Mouse (Mus musculus) liver, postnatal 0 days (tissue): ENCODE data around the gene Adgrf5. TPM values are rescaled to one million over a fixed set of nuclear protein-coding genes. Genes with fewer than 3 reads are reported as not detected.

Experiments used
- ATAC-seq: fragments of 200-750 bp; cut with Nextera tagmentation; 2 replicates; pipeline ENCODE4 v1.8.0; 2017; ENCODE audit warnings: mild to moderate bottlenecking, moderate library complexity
- DNase-seq: peaks from one replicate; pipeline ENCODE4 v3.0.0-alpha.2; 2016
- H3K27ac ChIP-seq: fragments of 300-500 bp; sonication (generic); 2 replicates; pipeline ENCODE4 v1.5.1; 2014; ENCODE audit warnings: antibody characterized with exemption, moderate library complexity, mild to moderate bottlenecking, low read depth
- H3K27me3 ChIP-seq: fragments of 300-500 bp; sonication (generic); 2 replicates; pipeline ENCODE4 v1.6.1; 2014; ENCODE audit warnings: low read length, control low read depth, mixed read lengths; ENCODE audit not compliant: insufficient read depth
- H3K36me3 ChIP-seq: fragments of 300-500 bp; sonication (generic); replicated peaks from 2 replicates; pipeline ENCODE4 v1.6.1; 2014; ENCODE audit warnings: mild to moderate bottlenecking, control low read depth, low read length, moderate library complexity, mixed read lengths; ENCODE audit not compliant: insufficient read depth
- H3K4me1 ChIP-seq: fragments of 300-500 bp; sonication (generic); 2 replicates; pipeline ENCODE4 v1.6.1; 2014; ENCODE audit warnings: antibody characterized with exemption, mild to moderate bottlenecking, control low read depth; ENCODE audit not compliant: insufficient read depth
- H3K4me2 ChIP-seq: fragments of 300-500 bp; sonication (generic); 2 replicates; pipeline ENCODE4 v1.6.1; 2014; ENCODE audit warnings: low read depth, mild to moderate bottlenecking, low read length, moderate library complexity, mixed read lengths
- H3K4me3 ChIP-seq: fragments of 300-500 bp; sonication (generic); 2 replicates; pipeline ENCODE4 v1.5.1; 2014; ENCODE audit warnings: low read depth, low read length
- H3K9ac ChIP-seq: fragments of 300-500 bp; sonication (generic); replicated peaks from 2 replicates; pipeline ENCODE4 v1.6.1; 2014; ENCODE audit warnings: mild to moderate bottlenecking, moderate library complexity
- H3K9me3 ChIP-seq: fragments of 300-500 bp; sonication (generic); 2 replicates; pipeline ENCODE4 v1.6.1; 2016; ENCODE audit warnings: mild to moderate bottlenecking, control low read depth, low read length, mixed read lengths
- CTCF ChIP-seq: sonication (generic); IDR thresholded peaks from 2 replicates; pipeline ENCODE4 v1.5.1; 2016; ENCODE audit warnings: antibody characterized with exemption, low read depth
- EP300 ChIP-seq: IDR thresholded peaks from 2 replicates; pipeline ENCODE4 v1.6.1; 2016; ENCODE audit warnings: antibody characterized with exemption, low read depth, mild to moderate bottlenecking
- WGBS: fragments of 180-500 bp; shearing (Covaris S2); extraction: QIAGEN DNeasy Blood & Tissue Kit; methylation state at CpG from one replicate; pipeline ENCODE4 v1.1.7; 2014; ENCODE audit not compliant: insufficient replicate concordance; 5-methylcytosine and 5-hydroxymethylcytosine counted together
- polyA plus RNA-seq: library from polyadenylated mRNA; unstranded; fragments of >200 nt; fragmentation: Nextera tagmentation; extraction: Ambion mirVana; gene quantifications from 2 replicates; pipeline ENCODE4 v1.2.1, GENCODE M21; 2015

The Adgrf5 gene
- polyA plus RNA-seq, 1 experiment from 2014 or later = 3.5 TPM

DNA sequence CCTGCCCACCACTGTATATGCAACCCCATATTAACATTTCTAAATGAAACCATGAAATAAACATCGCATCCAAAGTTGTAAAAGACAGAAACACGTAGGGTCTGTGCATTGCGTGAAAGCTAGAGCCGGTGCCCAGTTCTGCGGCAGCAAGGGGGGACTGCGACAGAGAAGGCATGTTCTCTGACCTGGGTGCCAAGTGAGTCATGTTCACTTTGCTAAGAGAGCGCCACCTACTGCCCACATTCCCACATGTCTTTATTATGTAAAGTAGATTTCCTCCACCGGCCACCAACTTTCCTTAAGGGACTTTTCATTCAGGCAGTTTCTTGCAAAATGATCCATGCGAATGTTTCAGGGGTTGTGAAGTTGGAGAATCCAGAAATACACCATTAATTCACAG is 98.3 kb downstream of the Adgrf5 start:
- H3K4me3 ChIP-seq = no peak overlapping the region
- H3K36me3 ChIP-seq = no peaks in the 10 kb centered on the region
- DNase-seq = peak; percentile 79
- H3K4me1 ChIP-seq = no peaks in the 10 kb centered on the region
- no peak for TF ChIP-seq EP300
- peak; percentile 82 for TF ChIP-seq CTCF
- no peaks in the 10 kb centered on the region for H3K9me3 ChIP-seq
- no peak overlapping the region for H3K9ac ChIP-seq
- ATAC-seq = no peak
- no peak overlapping the region for H3K4me2 ChIP-seq
- no peak overlapping the region for H3K27ac ChIP-seq
- no peaks in the 10 kb centered on the region for H3K27me3 ChIP-seq
- 13% methylated on average over 9 of the region's 9 CpGs for WGBS

DNA sequence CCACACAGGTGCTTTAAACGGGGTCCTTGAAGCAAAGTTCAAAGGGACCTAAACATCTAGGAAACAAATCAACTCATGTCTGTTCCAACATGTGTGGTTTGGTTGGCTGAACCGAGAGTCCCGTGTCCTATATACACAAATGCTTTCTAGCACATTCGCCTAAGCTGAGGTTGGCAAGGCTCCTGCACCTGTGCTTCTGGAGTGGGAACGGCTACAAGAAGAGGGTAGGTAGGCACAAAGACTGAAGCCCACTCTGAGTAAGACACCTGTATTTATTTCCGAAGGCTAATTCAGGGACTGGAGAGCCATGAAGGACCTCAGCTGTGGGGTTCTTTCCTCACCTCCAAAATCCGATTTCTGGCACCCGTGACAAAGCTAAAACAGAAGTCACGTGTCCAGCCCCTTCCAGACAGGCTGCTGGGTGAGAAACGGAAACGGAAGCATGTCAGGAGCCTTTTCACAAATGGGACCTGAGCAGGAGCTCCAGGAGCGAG is 99.5 kb downstream of the Adgrf5 start:
- no peak for TF ChIP-seq EP300
- TF ChIP-seq CTCF = no peak
- Histone ChIP-seq H3K4me2 (no peak overlapping the region), H3K27ac (no peak overlapping the region), H3K27me3 (no peaks in the 10 kb centered on the region), H3K4me1 (no peaks in the 10 kb centered on the region), H3K4me3 (no peak overlapping the region), H3K36me3 (no peaks in the 10 kb centered on the region), H3K9ac (no peak overlapping the region), H3K9me3 (no peaks in the 10 kb centered on the region)
- DNase-seq = no peak
- no peak for ATAC-seq
- WGBS = 67% methylated on average over 12 of the region's 12 CpGs

DNA sequence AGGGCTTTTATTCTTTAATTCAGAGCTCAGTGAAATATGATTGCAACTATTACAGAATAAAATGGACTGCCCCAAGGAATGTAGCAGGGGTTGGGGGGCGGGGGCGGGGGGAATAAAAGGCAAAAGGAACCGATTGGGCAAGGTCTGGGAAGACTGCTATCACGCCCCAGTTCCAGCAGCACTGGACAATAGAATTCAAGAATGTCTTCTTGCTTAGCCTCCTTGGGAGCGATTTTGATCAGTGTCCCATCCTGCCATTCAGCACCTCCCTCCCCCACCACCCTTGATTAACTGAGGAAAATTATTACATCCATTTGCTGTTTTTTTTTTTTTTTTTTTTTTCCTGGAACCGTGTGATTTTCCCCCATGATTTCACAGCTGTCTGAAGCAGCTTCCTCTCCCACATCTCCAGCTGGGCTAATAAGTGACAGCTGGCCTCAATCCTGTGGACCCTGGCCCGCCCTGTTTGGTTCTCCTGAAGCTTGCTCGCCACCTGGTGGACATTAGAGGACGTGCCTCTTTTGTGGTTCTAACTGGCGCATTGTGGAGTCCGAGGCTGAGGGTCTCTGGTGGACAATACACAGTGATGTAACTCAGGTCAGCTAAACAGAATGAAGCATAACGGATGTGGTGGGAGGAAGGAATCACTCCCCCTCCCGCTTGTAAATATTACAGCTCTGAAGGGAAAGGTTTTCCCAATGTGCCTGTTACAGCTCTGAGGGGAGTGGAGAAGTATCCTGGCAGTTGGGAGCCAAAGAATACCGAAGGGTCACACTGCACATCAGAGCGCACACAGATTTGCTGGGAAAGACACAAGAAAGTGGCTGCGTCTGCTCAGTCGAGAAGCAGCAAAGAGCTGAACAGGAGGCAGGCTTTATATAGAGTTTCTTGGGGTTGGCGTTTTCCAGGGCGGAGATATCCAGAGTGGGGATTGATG is 100.3 kb downstream of the Adgrf5 start:
- Histone ChIP-seq H3K4me3 (no peak overlapping the region), H3K4me2 (no peak overlapping the region)
- peak; percentile 70 for ATAC-seq

DNA sequence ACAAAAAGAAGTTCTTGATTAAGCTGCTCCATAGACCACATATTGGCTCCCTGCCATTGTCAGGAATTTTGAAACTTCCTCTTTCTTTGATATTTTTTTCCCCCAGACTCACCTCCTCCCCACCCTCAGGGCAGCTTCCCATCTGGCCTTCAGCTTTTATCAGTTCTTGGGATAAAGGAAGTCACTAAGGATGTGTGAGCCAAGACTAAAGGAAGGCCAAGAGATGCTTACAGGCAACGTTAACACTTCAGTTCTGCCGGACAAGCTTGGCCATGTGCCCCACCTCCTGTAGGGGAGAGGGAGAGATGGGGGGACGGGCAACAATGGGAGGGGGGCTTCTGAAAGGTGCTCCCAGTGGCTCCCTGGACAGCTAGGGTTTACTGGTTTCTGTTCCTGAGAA is 109.8 kb downstream of the Adgrf5 start:
- Histone ChIP-seq H3K4me3 (no peak overlapping the region), H3K9me3 (no peaks in the 10 kb centered on the region), H3K27ac (no peak overlapping the region), H3K36me3 (no peaks in the 10 kb centered on the region), H3K27me3 (no peaks in the 10 kb centered on the region), H3K4me1 (no peaks in the 10 kb centered on the region), H3K9ac (no peak overlapping the region), H3K4me2 (no peak overlapping the region)
- DNase-seq (no peak), ATAC-seq (no peak)
- TF ChIP-seq CTCF (no peak), EP300 (no peak)
- WGBS = 35% methylated on average over 3 of the region's 3 CpGs

More for the DNA sequence above, 100.3 kb downstream of the Adgrf5 start:
- no peaks in the 10 kb centered on the region for H3K4me1 ChIP-seq
- H3K27ac ChIP-seq = no peak overlapping the region
- no peaks in the 10 kb centered on the region for H3K36me3 ChIP-seq
- peak; percentile 73 for DNase-seq
- H3K9me3 ChIP-seq = no peaks in the 10 kb centered on the region
- WGBS = 35% methylated on average over 19 of the region's 19 CpGs
- no peaks in the 10 kb centered on the region for H3K27me3 ChIP-seq
- TF ChIP-seq EP300 (no peak), CTCF (peak; percentile 93)
- H3K9ac ChIP-seq = no peak overlapping the region

DNA sequence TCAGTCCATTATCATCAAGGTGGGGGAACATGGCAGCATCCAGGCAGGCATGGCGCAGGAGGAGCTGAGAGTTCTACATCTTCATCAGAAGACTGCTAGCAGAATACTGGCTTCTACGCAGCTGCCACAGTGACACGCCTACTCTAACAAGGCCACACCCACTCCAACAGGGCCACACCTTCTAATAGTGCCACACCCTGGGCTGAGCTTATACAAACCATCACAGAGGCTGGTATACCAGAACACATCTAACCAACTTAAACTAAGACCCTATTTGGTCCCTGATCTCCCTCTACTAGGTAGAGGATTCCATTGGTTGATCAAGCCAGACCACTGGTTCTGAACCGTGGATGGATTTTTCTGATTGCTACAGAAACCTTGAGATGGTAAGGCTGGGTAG is 112.3 kb downstream of the Adgrf5 start:
- H3K4me3 ChIP-seq = no peak overlapping the region
- H3K9ac ChIP-seq = no peak overlapping the region
- H3K9me3 ChIP-seq = no peaks in the 10 kb centered on the region
- ATAC-seq = no peak
- 72% methylated on average over 4 of the region's 4 CpGs for WGBS
- H3K4me1 ChIP-seq = no peaks in the 10 kb centered on the region
- no peak overlapping the region for H3K4me2 ChIP-seq
- H3K27ac ChIP-seq = no peak overlapping the region
- H3K36me3 ChIP-seq = no peaks in the 10 kb centered on the region
- no peak for DNase-seq
- no peak for TF ChIP-seq EP300
- no peak for TF ChIP-seq CTCF
- H3K27me3 ChIP-seq = no peaks in the 10 kb centered on the region

DNA sequence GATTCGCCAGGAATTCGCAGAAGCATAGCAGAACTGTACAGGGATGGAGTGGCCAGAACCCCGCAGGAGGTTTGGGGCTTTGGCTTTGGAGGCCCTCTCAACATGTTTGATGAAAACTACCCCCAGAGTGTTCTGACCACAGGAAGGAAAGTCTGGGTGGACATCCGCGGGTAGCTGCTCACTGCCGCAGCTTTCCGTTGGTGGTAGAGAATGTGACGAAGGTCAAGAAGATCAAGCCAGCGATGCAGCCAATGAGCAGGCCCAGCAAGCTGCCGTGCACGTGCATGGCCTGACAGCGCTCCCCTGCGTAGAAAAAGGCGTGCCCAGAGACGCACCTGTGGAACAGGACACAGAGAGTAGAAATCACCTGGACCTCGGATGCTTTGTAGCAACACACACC is 114.5 kb downstream of the Adgrf5 start:
- DNase-seq (no peak), ATAC-seq (no peak)

More for the DNA sequence above, 114.5 kb downstream of the Adgrf5 start:
- no peaks in the 10 kb centered on the region for H3K9me3 ChIP-seq
- no peak overlapping the region for H3K27ac ChIP-seq
- no peak overlapping the region for H3K4me3 ChIP-seq
- TF ChIP-seq EP300 = no peak
- TF ChIP-seq CTCF = no peak
- H3K36me3 ChIP-seq = no peaks in the 10 kb centered on the region
- WGBS = 78% methylated on average over 16 of the region's 16 CpGs
- H3K9ac ChIP-seq = no peak overlapping the region
- H3K27me3 ChIP-seq = no peaks in the 10 kb centered on the region
- H3K4me2 ChIP-seq = no peak overlapping the region
- H3K4me1 ChIP-seq = no peaks in the 10 kb centered on the region
